Mouse (Mus musculus): ENCODE measurements around the gene Gm13271. TPM values are rescaled to one million over a fixed set of nuclear protein-coding genes. Genes with fewer than 3 reads are reported as not detected.
A peak's percentile ranks its signal among the peaks of the same experiment; 100 is the strongest.
"Not testable (repeated sequence)": the region's sequence is repeated elsewhere in the genome, so short reads cannot be mapped to it uniquely, and the experiment has no call there.

Gm13271 gene
- polyA plus RNA-seq, 1 experiment from 2014 or later, result not detected

DNA sequence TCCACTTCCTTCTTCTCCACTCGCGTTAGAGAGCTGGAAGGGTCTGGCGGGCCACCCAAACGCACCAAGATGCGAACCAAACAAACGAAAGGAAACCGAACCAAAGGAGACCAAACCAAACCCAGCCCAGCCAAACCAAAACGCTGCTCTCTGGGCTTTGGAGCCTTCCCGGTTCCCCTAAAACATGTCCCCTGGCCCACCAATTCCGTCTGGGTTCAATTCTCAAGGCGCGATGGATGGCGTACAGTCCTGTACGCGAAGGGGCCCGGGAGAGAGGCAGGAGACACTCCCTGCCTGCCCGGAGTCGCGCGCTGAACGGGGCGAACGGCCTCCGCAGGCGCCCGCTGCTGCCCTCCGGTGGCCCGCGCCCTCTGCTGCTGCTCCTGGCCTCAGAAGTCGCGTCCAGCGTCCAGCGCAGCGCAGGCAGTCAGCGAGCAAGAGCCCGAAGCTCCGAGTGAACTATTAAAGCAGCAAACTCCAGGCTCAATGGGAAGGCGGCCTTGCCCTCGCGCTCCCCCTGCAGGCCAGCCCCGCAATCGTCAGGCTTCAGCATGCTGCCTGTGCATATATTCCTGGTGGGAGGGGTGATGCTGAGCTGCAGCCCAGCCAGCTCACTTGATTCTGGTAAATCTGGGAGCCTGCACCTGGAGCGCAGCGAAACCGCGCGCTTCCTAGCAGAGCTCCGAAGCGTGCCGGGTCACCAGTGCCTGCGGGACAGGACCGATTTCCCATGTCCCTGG lies 39.4 kb downstream of the Gm13271 start, which contains the start of gene Gm13275:
TSS of gene Gm13275 (plus strand) at position 552 of the 740 bp plus-strand sequence.
- H3K4me1 ChIP-seq (replicated peaks); H3K4me2 ChIP-seq; H3K27me3 ChIP-seq (replicated peaks); H3K27ac ChIP-seq (ENCODE audit: poor library complexity, severe bottlenecking); H3K9me3 ChIP-seq (replicated peaks); ATAC-seq (ENCODE audit: insufficient number of reproducible peaks, low FRiP score); H3K36me3 ChIP-seq; H3K9ac ChIP-seq; H3K4me3 ChIP-seq: not testable (repeated sequence)
- WGBS, result 0% methylated on average over 13 of the region's 52 CpGs

DNA sequence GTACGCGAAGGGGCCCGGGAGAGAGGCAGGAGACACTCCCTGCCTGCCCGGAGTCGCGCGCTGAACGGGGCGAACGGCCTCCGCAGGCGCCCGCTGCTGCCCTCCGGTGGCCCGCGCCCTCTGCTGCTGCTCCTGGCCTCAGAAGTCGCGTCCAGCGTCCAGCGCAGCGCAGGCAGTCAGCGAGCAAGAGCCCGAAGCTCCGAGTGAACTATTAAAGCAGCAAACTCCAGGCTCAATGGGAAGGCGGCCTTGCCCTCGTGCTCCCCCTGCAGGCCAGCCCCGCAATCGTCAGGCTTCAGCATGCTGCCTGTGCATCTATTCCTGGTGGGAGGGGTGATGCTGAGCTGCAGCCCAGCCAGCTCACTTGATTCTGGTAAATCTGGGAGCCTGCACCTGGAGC lies 42.4 kb downstream of the Gm13271 start, which contains the start of gene Gm13279:
TSS of gene Gm13279 (plus strand) at position 301 of the 400 bp plus-strand sequence.
- not testable (repeated sequence) for ATAC-seq (ENCODE audit: insufficient number of reproducible peaks, low FRiP score); H3K9me3 ChIP-seq (replicated peaks); H3K9ac ChIP-seq; H3K27me3 ChIP-seq (replicated peaks); H3K27ac ChIP-seq (ENCODE audit: poor library complexity, severe bottlenecking); H3K36me3 ChIP-seq; H3K4me2 ChIP-seq; H3K4me1 ChIP-seq (replicated peaks); H3K4me3 ChIP-seq
- WGBS, result no CpG with 5 or more reads among the region's 28 CpGs

DNA sequence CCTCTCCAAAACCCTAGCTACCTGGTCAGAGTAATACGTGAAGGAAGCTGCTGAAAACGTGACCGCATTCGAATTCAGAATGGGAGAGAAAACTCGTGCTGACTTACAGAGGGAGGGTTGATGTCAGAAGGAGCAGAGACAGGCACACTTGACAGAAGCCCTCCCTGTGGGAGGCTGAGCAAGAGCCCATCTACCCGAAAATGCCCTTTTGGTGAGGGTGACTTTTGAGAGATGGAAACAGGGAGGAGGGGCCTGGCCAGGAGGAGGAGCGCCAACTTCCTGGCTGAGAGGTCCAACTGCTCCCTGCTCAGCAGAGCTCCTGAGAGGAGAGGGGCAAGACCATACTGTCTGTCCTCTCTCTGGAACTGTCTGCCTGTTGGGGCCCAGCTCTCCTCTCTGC lies 44.7 kb downstream of the Gm13271 start, which contains the start of gene Gm13285:
TSS of gene Gm13285 (plus strand) at position 301 of the 400 bp plus-strand sequence.
- not testable (repeated sequence) for H3K4me2 ChIP-seq; H3K4me3 ChIP-seq; ATAC-seq (ENCODE audit: insufficient number of reproducible peaks, low FRiP score); H3K9me3 ChIP-seq (replicated peaks); H3K4me1 ChIP-seq (replicated peaks); H3K27ac ChIP-seq (ENCODE audit: poor library complexity, severe bottlenecking); H3K9ac ChIP-seq; H3K36me3 ChIP-seq; H3K27me3 ChIP-seq (replicated peaks)
- WGBS, result 9% methylated on average over 6 of the region's 7 CpGs

DNA sequence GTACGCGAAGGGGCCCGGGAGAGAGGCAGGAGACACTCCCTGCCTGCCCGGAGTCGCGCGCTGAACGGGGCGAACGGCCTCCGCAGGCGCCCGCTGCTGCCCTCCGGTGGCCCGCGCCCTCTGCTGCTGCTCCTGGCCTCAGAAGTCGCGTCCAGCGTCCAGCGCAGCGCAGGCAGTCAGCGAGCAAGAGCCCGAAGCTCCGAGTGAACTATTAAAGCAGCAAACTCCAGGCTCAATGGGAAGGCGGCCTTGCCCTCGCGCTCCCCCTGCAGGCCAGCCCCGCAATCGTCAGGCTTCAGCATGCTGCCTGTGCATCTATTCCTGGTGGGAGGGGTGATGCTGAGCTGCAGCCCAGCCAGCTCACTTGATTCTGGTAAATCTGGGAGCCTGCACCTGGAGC lies 48.3 kb downstream of the Gm13271 start, which contains the start of gene Gm13287:
TSS of gene Gm13287 (plus strand) at position 301 of the 400 bp plus-strand sequence.
- not testable (repeated sequence) for ATAC-seq (ENCODE audit: insufficient number of reproducible peaks, low FRiP score); H3K9ac ChIP-seq; H3K27me3 ChIP-seq (replicated peaks); H3K9me3 ChIP-seq (replicated peaks); H3K36me3 ChIP-seq; H3K4me3 ChIP-seq; H3K4me1 ChIP-seq (replicated peaks); H3K27ac ChIP-seq (ENCODE audit: poor library complexity, severe bottlenecking)
- peak within 1 kb of the TSS; percentile 49 for H3K4me2 ChIP-seq
- WGBS, result no CpG with 5 or more reads among the region's 29 CpGs

Other genes starting within 250 kb of the Gm13271 start
- not detected in 2 replicates for gene Ifnb1, start 232.1 kb upstream of the Gm13271 start, polyA plus RNA-seq (2016; fragmentation: Nextera tagmentation; extraction: Ambion mirVana)
- gene Ifna15, start 196.6 kb upstream of the Gm13271 start, polyA plus RNA-seq (2016; fragmentation: Nextera tagmentation; extraction: Ambion mirVana), result not detected in 2 replicates
- not detected in 2 replicates for gene Ifna14, start 183.1 kb upstream of the Gm13271 start, polyA plus RNA-seq (2016; fragmentation: Nextera tagmentation; extraction: Ambion mirVana)
- not detected in 2 replicates for gene Ifna9, start 162.5 kb upstream of the Gm13271 start, polyA plus RNA-seq (2016; fragmentation: Nextera tagmentation; extraction: Ambion mirVana)
- gene Ifna12, start 151.5 kb upstream of the Gm13271 start, polyA plus RNA-seq (2016; fragmentation: Nextera tagmentation; extraction: Ambion mirVana), result not detected in 2 replicates
- gene C87499, start 120.5 kb upstream of the Gm13271 start, polyA plus RNA-seq (2016; fragmentation: Nextera tagmentation; extraction: Ambion mirVana), result not detected in 2 replicates
- not detected in 2 replicates for gene Ifna13, start 110.4 kb upstream of the Gm13271 start, polyA plus RNA-seq (2016; fragmentation: Nextera tagmentation; extraction: Ambion mirVana)
- gene Ifna16, start 77.9 kb upstream of the Gm13271 start, polyA plus RNA-seq (2016; fragmentation: Nextera tagmentation; extraction: Ambion mirVana), result not detected in 2 replicates
- not detected in 2 replicates for gene Ifna2, start 71.0 kb upstream of the Gm13271 start, polyA plus RNA-seq (2016; fragmentation: Nextera tagmentation; extraction: Ambion mirVana)
- not detected in 2 replicates for gene Ifnab, start 63.5 kb upstream of the Gm13271 start, polyA plus RNA-seq (2016; fragmentation: Nextera tagmentation; extraction: Ambion mirVana)
- gene Gm26566, start 33.1 kb upstream of the Gm13271 start, polyA plus RNA-seq (2016; fragmentation: Nextera tagmentation; extraction: Ambion mirVana), result 0.83 and 1.1 TPM in 2 replicates
- 108 and 112 TPM in 2 replicates for gene Klhl9, start 32.4 kb upstream of the Gm13271 start, polyA plus RNA-seq (2016; fragmentation: Nextera tagmentation; extraction: Ambion mirVana)
- 0.14 TPM in 1 of 2 replicates, not detected in the other for gene Gm13283, start 5.3 kb downstream of the Gm13271 start, polyA plus RNA-seq (2016; fragmentation: Nextera tagmentation; extraction: Ambion mirVana)
- 0.33 and 0.35 TPM in 2 replicates for gene Gm13290, start 19.0 kb downstream of the Gm13271 start, polyA plus RNA-seq (2016; fragmentation: Nextera tagmentation; extraction: Ambion mirVana)
- gene Gm13289, start 22.1 kb downstream of the Gm13271 start, polyA plus RNA-seq (2016; fragmentation: Nextera tagmentation; extraction: Ambion mirVana), result not detected in 2 replicates
- gene Gm13272, start 25.0 kb downstream of the Gm13271 start, polyA plus RNA-seq (2016; fragmentation: Nextera tagmentation; extraction: Ambion mirVana), result 0.24 TPM in 1 of 2 replicates, not detected in the other
- gene Ifnz, start 27.3 kb downstream of the Gm13271 start, polyA plus RNA-seq (2016; fragmentation: Nextera tagmentation; extraction: Ambion mirVana), result 0.15 and 0.33 TPM in 2 replicates
- gene Gm13276, start 30.8 kb downstream of the Gm13271 start, polyA plus RNA-seq (2016; fragmentation: Nextera tagmentation; extraction: Ambion mirVana), result not detected in 2 replicates
- gene Gm13277, start 33.8 kb downstream of the Gm13271 start, polyA plus RNA-seq (2016; fragmentation: Nextera tagmentation; extraction: Ambion mirVana), result not detected in 2 replicates
- not detected in 2 replicates for gene Gm13278, start 36.7 kb downstream of the Gm13271 start, polyA plus RNA-seq (2016; fragmentation: Nextera tagmentation; extraction: Ambion mirVana)
- not detected in 2 replicates for gene Gm13275, start 39.6 kb downstream of the Gm13271 start, polyA plus RNA-seq (2016; fragmentation: Nextera tagmentation; extraction: Ambion mirVana)
- not detected in 2 replicates for gene Gm13279, start 42.5 kb downstream of the Gm13271 start, polyA plus RNA-seq (2016; fragmentation: Nextera tagmentation; extraction: Ambion mirVana)
- gene Gm13285, start 44.8 kb downstream of the Gm13271 start, polyA plus RNA-seq (2016; fragmentation: Nextera tagmentation; extraction: Ambion mirVana), result 1.1 TPM in 1 of 2 replicates, not detected in the other
- gene Gm13287, start 48.4 kb downstream of the Gm13271 start, polyA plus RNA-seq (2016; fragmentation: Nextera tagmentation; extraction: Ambion mirVana), result 1.2 TPM in 1 of 2 replicates, not detected in the other
- not detected in 2 replicates for gene Gm13288, start 50.7 kb downstream of the Gm13271 start, polyA plus RNA-seq (2016; fragmentation: Nextera tagmentation; extraction: Ambion mirVana)
- gene Ifna7, start 61.4 kb downstream of the Gm13271 start, polyA plus RNA-seq (2016; fragmentation: Nextera tagmentation; extraction: Ambion mirVana), result not detected in 2 replicates
- not detected in 2 replicates for gene Ifna11, start 65.1 kb downstream of the Gm13271 start, polyA plus RNA-seq (2016; fragmentation: Nextera tagmentation; extraction: Ambion mirVana)
- gene Ifna6, start 72.5 kb downstream of the Gm13271 start, polyA plus RNA-seq (2016; fragmentation: Nextera tagmentation; extraction: Ambion mirVana), result not detected in 2 replicates
- not detected in 2 replicates for gene Ifna5, start 80.7 kb downstream of the Gm13271 start, polyA plus RNA-seq (2016; fragmentation: Nextera tagmentation; extraction: Ambion mirVana)
- gene Ifna4, start 87.0 kb downstream of the Gm13271 start, polyA plus RNA-seq (2016; fragmentation: Nextera tagmentation; extraction: Ambion mirVana), result not detected in 2 replicates
- not detected in 2 replicates for gene Ifna1, start 95.2 kb downstream of the Gm13271 start, polyA plus RNA-seq (2016; fragmentation: Nextera tagmentation; extraction: Ambion mirVana)
- gene Ifne, start 125.3 kb downstream of the Gm13271 start, polyA plus RNA-seq (2016; fragmentation: Nextera tagmentation; extraction: Ambion mirVana), result not detected in 2 replicates